8 mouse cellular contexts compared by ENCODE assay signal in the genomic region with DNA sequence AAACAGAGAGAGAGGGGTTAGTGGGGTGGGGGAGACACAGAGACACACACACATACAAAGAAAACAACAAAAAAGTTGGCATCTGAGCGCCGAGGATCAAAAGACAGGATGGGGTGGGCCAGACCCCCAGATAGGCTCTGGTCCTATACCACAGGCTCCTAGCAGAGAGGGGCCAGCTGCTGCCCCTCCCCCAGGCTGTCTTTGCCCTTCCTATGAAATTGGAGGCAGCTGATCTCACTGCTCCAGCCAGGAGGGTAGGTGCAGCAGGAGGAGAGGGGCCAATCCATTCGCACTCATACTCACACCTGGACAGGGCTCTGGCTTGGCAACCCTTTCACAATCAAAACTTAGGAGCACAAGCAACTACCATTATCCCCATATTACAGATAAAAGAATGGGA. TPM values are rescaled to one million over a fixed set of nuclear protein-coding genes. Genes with fewer than 3 reads are reported as not detected.
DNase-seq lines count a peak whose midpoint lies in the region; ATAC-seq and TF ChIP-seq lines count a peak whose summit lies in the region.

No protein-coding gene starts in this region.

- peaks cover 47% of the 10 kb centered on the region for H3K4me1 ChIP-seq in heart, embryonic 15.5 days (replicated peaks)
- peaks cover 27 to 69% of the 10 kb centered on the region in 2 experiments for H3K4me1 ChIP-seq in MEL (ENCODE audit: control insufficient read depth in 1 of 2, insufficient read depth in 2 of 2, low read length in 2 of 2)
- H3K4me1 ChIP-seq in hindbrain, embryonic 11.5 days (replicated peaks; ENCODE audit: control insufficient read depth, insufficient read depth, low read length) = peaks cover 10% of the 10 kb centered on the region
- H3K4me1 ChIP-seq in midbrain, embryonic 12.5 days = peaks cover 41% of the 10 kb centered on the region

- TF ChIP-seq EP300 in MEL (IDR thresholded peaks at IDR 0.05; ENCODE audit: low read depth in 1 of 2, low read length in 2 of 2) = no peak

- no peaks in the 10 kb centered on the region for H3K9me3 ChIP-seq in heart, embryonic 15.5 days (replicated peaks)
- H3K9me3 ChIP-seq in MEL (replicated peaks; ENCODE audit: insufficient read depth, low read length) = no peaks in the 10 kb centered on the region
- H3K9me3 ChIP-seq in hindbrain, embryonic 11.5 days (ENCODE audit: control insufficient read depth, low read length) = no peaks in the 10 kb centered on the region
- H3K9me3 ChIP-seq in midbrain, embryonic 12.5 days = no peaks in the 10 kb centered on the region

- intact Hi-C loops in heart, postnatal 10 days (cut with DNase I) = no loop called here
- intact Hi-C loops in left cerebral cortex, postnatal 4 days (cut with DNase I) = no loop called here

- no peaks in the 10 kb centered on the region for H3K27me3 ChIP-seq in heart, embryonic 15.5 days
- no peaks in the 10 kb centered on the region for H3K27me3 ChIP-seq in MEL (ENCODE audit: control insufficient read depth in 1 of 2, insufficient read depth in 2 of 2, low read length in 2 of 2)
- peaks cover 1% of the 10 kb centered on the region; the same call in 1 of the 2 replicates for H3K27me3 ChIP-seq in hindbrain, embryonic 11.5 days (ENCODE audit: control insufficient read depth, insufficient read depth, low read length)
- H3K27me3 ChIP-seq in midbrain, embryonic 12.5 days = peaks cover 20% of the 10 kb centered on the region

- no peak for TF ChIP-seq CTCF in MEL (IDR thresholded peaks at IDR 0.05 in 2 of 3, conservative IDR thresholded peaks at IDR 0.05 in 1 of 3; ENCODE audit: control insufficient read depth in 1 of 3, insufficient read depth in 1 of 3, low read depth in 2 of 3, low read length in 3 of 3, poor library complexity in 1 of 3, severe bottlenecking in 1 of 3)

- no peak for TF ChIP-seq POLR2A in MEL (IDR thresholded peaks at IDR 0.05; ENCODE audit: control insufficient read depth in 1 of 2, insufficient read depth in 1 of 2, low read depth in 1 of 2, low read length in 2 of 2, poor library complexity in 1 of 2)

- DNase-seq in heart, postnatal 10 days = no peak
- no peak for DNase-seq in MEL (ENCODE audit: low read depth, low spot score)
- DNase-seq in hindbrain, embryonic 11.5 days (ENCODE audit: low spot score) = no peak
- no peak for DNase-seq in spleen, postnatal 4 days (ENCODE audit: low spot score in 2 of 2)
- no peak for DNase-seq in right cerebral cortex, postnatal 25 days
- no peak for DNase-seq in left cerebral cortex, postnatal 4 days

- no peak for ATAC-seq in heart, embryonic 15.5 days (replicated peaks; ENCODE audit: insufficient number of reproducible peaks, insufficient read depth, low FRiP score, low read depth)
- peak; percentile 18; the same call in 1 of the 2 replicates for ATAC-seq in hindbrain, embryonic 11.5 days (ENCODE audit: low FRiP score)
- 0 out of 2 replicates have a peak, but pooled peaks have one; percentile 0 for ATAC-seq in midbrain, embryonic 12.5 days (ENCODE audit: low FRiP score, low read depth)

- no peak for TF ChIP-seq RAD21 in MEL (IDR thresholded peaks at IDR 0.05; ENCODE audit: low read depth, low read length)

- H3K4me3 ChIP-seq in heart, embryonic 15.5 days = peak overlapping the region; percentile 48
- peak overlapping the region; percentile 55 to 73 for H3K4me3 ChIP-seq in MEL (ENCODE audit: control insufficient read depth in 1 of 2, insufficient read depth in 1 of 2, low read depth in 2 of 2, low read length in 2 of 2)
- no peak overlapping the region for H3K4me3 ChIP-seq in hindbrain, embryonic 11.5 days (ENCODE audit: low read depth, low read length)
- H3K4me3 ChIP-seq in midbrain, embryonic 12.5 days = peak overlapping the region; percentile 35

- H3K36me3 ChIP-seq in heart, embryonic 15.5 days = no peaks in the 10 kb centered on the region
- H3K36me3 ChIP-seq in MEL (ENCODE audit: control insufficient read depth in 1 of 2, insufficient read depth in 2 of 2, low read length in 2 of 2) = peaks cover 0 to 54% of the 10 kb centered on the region in 2 experiments; a peak in 2 of 4 replicates
- H3K36me3 ChIP-seq in hindbrain, embryonic 11.5 days (ENCODE audit: control insufficient read depth, insufficient read depth, low read length) = no peaks in the 10 kb centered on the region
- H3K36me3 ChIP-seq in midbrain, embryonic 12.5 days = no peaks in the 10 kb centered on the region

- peaks cover 1% of the 10 kb centered on the region; the same call in 1 of the 2 replicates for H3K79me2 ChIP-seq in MEL (ENCODE audit: control insufficient read depth, insufficient read depth, low read length, poor library complexity)

- H3K27ac ChIP-seq in heart, embryonic 15.5 days = peak overlapping the region; percentile 90
- H3K27ac ChIP-seq in MEL (ENCODE audit: control insufficient read depth, low read depth, low read length) = peak overlapping the region; percentile 98
- peak overlapping the region; percentile 70 for H3K27ac ChIP-seq in hindbrain, embryonic 11.5 days (ENCODE audit: low read depth, low read length)
- peak overlapping the region; percentile 87 for H3K27ac ChIP-seq in midbrain, embryonic 12.5 days (replicated peaks)

- peak overlapping the region; percentile 64 for H3K4me2 ChIP-seq in heart, embryonic 15.5 days
- peak overlapping the region; percentile 33 for H3K4me2 ChIP-seq in hindbrain, embryonic 11.5 days (replicated peaks; ENCODE audit: low read depth, low read length)
- H3K4me2 ChIP-seq in midbrain, embryonic 12.5 days (replicated peaks) = peak overlapping the region; percentile 56

- WGBS in heart, embryonic 15.5 days = 56% methylated on average over 3 of the region's 3 CpGs
- 84% methylated on average over 3 of the region's 3 CpGs for WGBS in hindbrain, embryonic 11.5 days
- 72% methylated on average over 3 of the region's 3 CpGs for WGBS in midbrain, embryonic 12.5 days

- H3K9ac ChIP-seq in heart, embryonic 15.5 days = peak overlapping the region; percentile 53; the same call in 1 of the 2 replicates
- H3K9ac ChIP-seq in MEL (ENCODE audit: control insufficient read depth, low read depth, low read length, poor library complexity, severe bottlenecking) = peak overlapping the region; percentile 82
- peak overlapping the region; percentile 29; the same call in 1 of the 2 replicates for H3K9ac ChIP-seq in hindbrain, embryonic 11.5 days (ENCODE audit: low read depth, low read length)
- H3K9ac ChIP-seq in midbrain, embryonic 12.5 days (replicated peaks) = no peak overlapping the region; the same call in 1 of the 2 replicates

TF ChIP-seq in MEL, 35 proteins besides CTCF, POLR2A, EP300 and RAD21 (continues in another document):
- no peak for TF ChIP-seq SMC3 (IDR thresholded peaks at IDR 0.05; ENCODE audit: low read depth, low read length)

RNA-seq across cellular contexts. Expression of a gene that starts 0.5 kb away (rescaled TPM):
- polyA plus RNA-seq in heart, embryonic 15.5 days (2015; fragmentation: Nextera tagmentation; extraction: Ambion mirVana) = 110 and 131 TPM in 2 replicates
- 100 to 1,000 TPM; 164 to 173 TPM for total RNA-seq in heart, postnatal 10 days (2021)
- 388 and 394 TPM in 2 replicates for total RNA-seq in MEL (2012; rRNA removed)
- 100 to 1,000 TPM; 128 to 302 TPM for polyA plus RNA-seq in MEL (2012; ENCODE audit: insufficient read depth in 1 of 2, insufficient read length in 2 of 2, low read depth in 1 of 2, low replicate concordance in 2 of 2, missing spikeins in 1 of 2)
- polyA plus RNA-seq in hindbrain, embryonic 11.5 days (2014; fragmentation: Nextera tagmentation; extraction: Ambion mirVana) = 22.5 and 22.8 TPM in 2 replicates
- 34.3 and 42.8 TPM in 2 replicates for polyA plus RNA-seq in midbrain, embryonic 12.5 days (2016; fragmentation: Nextera tagmentation; extraction: Ambion mirVana)
- total RNA-seq in left cerebral cortex, postnatal 4 days (2021) = 10 to 100 TPM; 35.3 to 37.7 TPM

RNA-seq across cellular contexts. Expression of a gene that starts 22.9 kb away (rescaled TPM):
- 6.5 and 8.0 TPM in 2 replicates for polyA plus RNA-seq in heart, embryonic 15.5 days (2015; fragmentation: Nextera tagmentation; extraction: Ambion mirVana)
- total RNA-seq in heart, postnatal 10 days (2021) = 1 to 10 TPM; 3.4 to 6.3 TPM
- total RNA-seq in MEL (2012; rRNA removed) = 4.3 and 5.5 TPM in 2 replicates
- polyA plus RNA-seq in MEL (2012; ENCODE audit: insufficient read depth in 1 of 2, insufficient read length in 2 of 2, low read depth in 1 of 2, low replicate concordance in 2 of 2, missing spikeins in 1 of 2) = 10 to 100 TPM in 1 of 2 experiments, not detected in 1; 10.1 TPM
- 45.9 and 51.9 TPM in 2 replicates for polyA plus RNA-seq in hindbrain, embryonic 11.5 days (2014; fragmentation: Nextera tagmentation; extraction: Ambion mirVana)
- polyA plus RNA-seq in midbrain, embryonic 12.5 days (2016; fragmentation: Nextera tagmentation; extraction: Ambion mirVana) = 47.8 and 49.9 TPM in 2 replicates
- total RNA-seq in left cerebral cortex, postnatal 4 days (2021) = 10 to 100 TPM; 80.5 to 87.8 TPM

RNA-seq across cellular contexts. Expression of a gene that starts 38.9 kb away (rescaled TPM):
- polyA plus RNA-seq in heart, embryonic 15.5 days (2015; fragmentation: Nextera tagmentation; extraction: Ambion mirVana) = 0.92 and 4.0 TPM in 2 replicates
- total RNA-seq in heart, postnatal 10 days (2021) = not detected
- total RNA-seq in MEL (2012; rRNA removed) = 0.75 and 0.96 TPM in 2 replicates
- 1 to 10 TPM in 1 of 2 experiments, not detected in 1; 1.9 TPM for polyA plus RNA-seq in MEL (2012; ENCODE audit: insufficient read depth in 1 of 2, insufficient read length in 2 of 2, low read depth in 1 of 2, low replicate concordance in 2 of 2, missing spikeins in 1 of 2)
- polyA plus RNA-seq in hindbrain, embryonic 11.5 days (2014; fragmentation: Nextera tagmentation; extraction: Ambion mirVana) = 1.1 and 1.8 TPM in 2 replicates
- polyA plus RNA-seq in midbrain, embryonic 12.5 days (2016; fragmentation: Nextera tagmentation; extraction: Ambion mirVana) = 0.21 and 0.47 TPM in 2 replicates
- under 1 TPM in 1 of 2 experiments, not detected in 1; 0.83 TPM for total RNA-seq in left cerebral cortex, postnatal 4 days (2021)

RNA-seq across cellular contexts. Expression of a gene that starts 43.6 kb away (rescaled TPM):
- polyA plus RNA-seq in heart, embryonic 15.5 days (2015; fragmentation: Nextera tagmentation; extraction: Ambion mirVana) = 119 and 144 TPM in 2 replicates
- total RNA-seq in heart, postnatal 10 days (2021) = 10 to 100 TPM; 87.3 to 94.0 TPM
- total RNA-seq in MEL (2012; rRNA removed) = 125 and 127 TPM in 2 replicates
- 100 to 1,000 TPM in 1 of 2 experiments, not detected in 1; 188 TPM for polyA plus RNA-seq in MEL (2012; ENCODE audit: insufficient read depth in 1 of 2, insufficient read length in 2 of 2, low read depth in 1 of 2, low replicate concordance in 2 of 2, missing spikeins in 1 of 2)
- 76.1 and 93.9 TPM in 2 replicates for polyA plus RNA-seq in hindbrain, embryonic 11.5 days (2014; fragmentation: Nextera tagmentation; extraction: Ambion mirVana)
- 137 and 152 TPM in 2 replicates for polyA plus RNA-seq in midbrain, embryonic 12.5 days (2016; fragmentation: Nextera tagmentation; extraction: Ambion mirVana)
- 100 to 1,000 TPM; 106 to 120 TPM for total RNA-seq in left cerebral cortex, postnatal 4 days (2021)

RNA-seq across cellular contexts. Expression of a gene that starts 44.3 kb away (rescaled TPM):
- 30.0 and 34.9 TPM in 2 replicates for polyA plus RNA-seq in heart, embryonic 15.5 days (2015; fragmentation: Nextera tagmentation; extraction: Ambion mirVana)
- total RNA-seq in heart, postnatal 10 days (2021) = 10 to 100 TPM; 56.5 to 57.2 TPM
- 73.0 and 83.0 TPM in 2 replicates for total RNA-seq in MEL (2012; rRNA removed)
- 100 to 1,000 TPM in 1 of 2 experiments, 10 to 100 TPM in 1; 43.6 to 171 TPM for polyA plus RNA-seq in MEL (2012; ENCODE audit: insufficient read depth in 1 of 2, insufficient read length in 2 of 2, low read depth in 1 of 2, low replicate concordance in 2 of 2, missing spikeins in 1 of 2)
- 62.6 and 66.3 TPM in 2 replicates for polyA plus RNA-seq in hindbrain, embryonic 11.5 days (2014; fragmentation: Nextera tagmentation; extraction: Ambion mirVana)
- 64.7 and 71.2 TPM in 2 replicates for polyA plus RNA-seq in midbrain, embryonic 12.5 days (2016; fragmentation: Nextera tagmentation; extraction: Ambion mirVana)
- total RNA-seq in left cerebral cortex, postnatal 4 days (2021) = 100 to 1,000 TPM in 1 of 2 experiments, 10 to 100 TPM in 1; 97.5 to 105 TPM
